Mouse (Mus musculus) megakaryocyte, adult 5-6 weeks (primary cell): ENCODE measurements around the gene Cachd1. TPM values are rescaled to one million over a fixed set of nuclear protein-coding genes. Genes with fewer than 3 reads are reported as not detected.

Experiments
- ATAC-seq: 2 replicates; pipeline ENCODE4 v1.8.0; 2016; ENCODE audit warnings: mild to moderate bottlenecking, inconsistent platforms; ENCODE audit not compliant: poor library complexity, severe bottlenecking
- total RNA-seq, 2 experiments: library from RNA; stranded (forward) in 1 of 2; stranded (reverse) in 1 of 2; fragments of 153-499, 151-499 nt in 1 of 2; fragments of 221-1000, 200-1000 nt in 1 of 2; gene quantifications; 2 replicates each; pipeline versions ENCODE4 v1.2.3 to v1.2.4; 2015 to 2017

Cachd1 gene
- total RNA-seq, 2 experiments from 2014 or later, result 0.18 TPM; not detected in 1

- no peak for ATAC-seq
Measured at GRCm38 (mm10) chr4:100974455-100975035, 198.1 kb downstream of the Cachd1 start.

GRCm38 (mm10) chr4:100977522-100977921 is 201.0 kb downstream of the Cachd1 start:
- no peak for ATAC-seq

- no peak for ATAC-seq
Measured at GRCm38 (mm10) chr4:100987187-100987586, 210.7 kb downstream of the Cachd1 start.

- ATAC-seq, result peak; percentile 45; the same call in 1 of the 2 replicates
Measured at GRCm38 (mm10) chr4:100988231-100988799, 211.8 kb downstream of the Cachd1 start.

- ATAC-seq, result no peak
Measured at GRCm38 (mm10) chr4:100990996-100991395, 214.5 kb downstream of the Cachd1 start.

GRCm38 (mm10) chr4:100992086-100992485 is 215.6 kb downstream of the Cachd1 start:
- no peak for ATAC-seq

GRCm38 (mm10) chr4:100994442-100995255 is 218.2 kb downstream of the Cachd1 start:
- no peak for ATAC-seq

GRCm38 (mm10) chr4:100995617-100996016 is 219.1 kb downstream of the Cachd1 start:
- ATAC-seq, result no peak

- ATAC-seq, result no peak
Measured at GRCm38 (mm10) chr4:100996060-100996651, 219.7 kb downstream of the Cachd1 start.

- peak; percentile 55; the same call in 1 of the 2 replicates for ATAC-seq
Measured at GRCm38 (mm10) chr4:100998145-100998544, 221.7 kb downstream of the Cachd1 start.

GRCm38 (mm10) chr4:100998906-100999305 is 222.4 kb downstream of the Cachd1 start:
- ATAC-seq, result no peak

GRCm38 (mm10) chr4:101000622-101001021 is 224.1 kb downstream of the Cachd1 start:
- ATAC-seq, result no peak

- no peak for ATAC-seq
Measured at GRCm38 (mm10) chr4:101001073-101001472, 224.6 kb downstream of the Cachd1 start.

GRCm38 (mm10) chr4:101002961-101003360 is 226.5 kb downstream of the Cachd1 start:
- ATAC-seq, result no peak

- ATAC-seq, result no peak
Measured at GRCm38 (mm10) chr4:101008362-101008769, 231.9 kb downstream of the Cachd1 start.

- no peak for ATAC-seq
Measured at GRCm38 (mm10) chr4:101009092-101009491, 232.6 kb downstream of the Cachd1 start.

GRCm38 (mm10) chr4:101017806-101018205 is 241.3 kb downstream of the Cachd1 start:
- no peak for ATAC-seq

GRCm38 (mm10) chr4:101020596-101020995 is 244.1 kb downstream of the Cachd1 start, which contains the start of gene Gm10577:
Gm10577 (minus strand) TSS chr4:101020696.
- ATAC-seq, result no peak

GRCm38 (mm10) chr4:101026566-101026965 is 250.1 kb downstream of the Cachd1 start:
- ATAC-seq, result no peak

GRCm38 (mm10) chr4:101026995-101027394 is 250.5 kb downstream of the Cachd1 start:
- no peak for ATAC-seq

GRCm38 (mm10) chr4:101027852-101028411 is 251.5 kb downstream of the Cachd1 start:
- ATAC-seq, result no peak
